Mouse (Mus musculus): ENCODE measurements at regions not wholly inside any gene's neighbourhood (a gene's known extent, or its start where the extent isn't known, plus 50 kb on each side); places are given as distances from the start of the nearest gene placed in this dataset.

- no peak for TF ChIP-seq CTCF (conservative IDR thresholded peaks at IDR 0.05; ENCODE audit: insufficient read depth, insufficient read length, low read depth, low read length)
- TF ChIP-seq POLR2A (IDR thresholded peaks at IDR 0.05; ENCODE audit: low read depth, low read length) = no peak
These were observed 112.4 kb downstream of the Stard3nl start for GRCm38 (mm10) chr13:19283161-19283560.
